ENCODE assay signal across 8 mouse cellular contexts in the genomic region with DNA sequence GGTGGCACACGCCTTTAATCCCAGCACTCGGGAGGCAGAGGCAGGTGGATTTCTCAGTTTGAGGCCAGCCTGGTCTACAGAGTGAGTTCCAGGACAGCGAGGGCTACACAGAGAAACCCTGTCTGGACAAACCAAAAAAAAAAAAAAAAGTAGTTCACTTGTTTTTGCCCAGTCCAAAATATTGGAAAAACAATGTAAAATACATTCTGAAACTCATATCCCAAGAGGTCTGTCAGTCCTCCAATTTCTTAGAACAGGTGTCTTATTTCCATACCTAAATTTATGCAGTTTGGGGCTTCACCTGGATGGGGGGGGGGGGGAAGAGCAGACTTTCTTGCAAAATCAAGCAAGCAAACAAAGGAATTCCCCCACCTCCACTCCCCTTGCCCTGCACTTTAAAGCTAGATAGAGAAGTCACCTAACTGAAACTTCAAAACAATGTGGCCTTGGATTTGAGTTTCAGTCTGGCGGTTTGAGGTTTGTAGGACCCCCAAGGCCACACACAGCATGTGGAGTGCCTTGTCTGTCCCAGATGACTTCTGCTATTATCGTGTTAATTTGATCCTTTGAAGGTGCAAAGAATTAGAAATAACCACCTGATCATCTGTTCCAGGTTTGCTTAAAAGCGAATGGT. TPM values are rescaled to one million over a fixed set of nuclear protein-coding genes. Genes with fewer than 3 reads are reported as not detected.
DNase-seq lines count a peak whose midpoint lies in the region; ATAC-seq and TF ChIP-seq lines count a peak whose summit lies in the region.

No protein-coding gene starts in this region.

- H3K36me3 ChIP-seq in erythroblast, embryonic 14.5 days (ENCODE audit: control insufficient read depth), result no peaks in the 10 kb centered on the region
- H3K36me3 ChIP-seq in CH12.LX (replicated peaks in 1 of 2; ENCODE audit: control insufficient read depth in 1 of 2, insufficient read depth in 1 of 2, low read length in 1 of 2), result no peaks in the 10 kb centered on the region
- H3K36me3 ChIP-seq in forebrain, postnatal 0 days (ENCODE audit: insufficient read depth), result no peaks in the 10 kb centered on the region

- peaks cover 20% of the 10 kb centered on the region for H3K4me1 ChIP-seq in erythroblast, embryonic 14.5 days (ENCODE audit: control insufficient read depth)
- H3K4me1 ChIP-seq in CH12.LX (ENCODE audit: control insufficient read depth in 1 of 2, insufficient read depth in 2 of 2), result peaks cover 6 to 46% of the 10 kb centered on the region in 2 experiments; a peak in 3 of 4 replicates
- no peaks in the 10 kb centered on the region for H3K4me1 ChIP-seq in forebrain, postnatal 0 days (ENCODE audit: insufficient read depth)

- peak overlapping the region; percentile 25 for H3K27ac ChIP-seq in CH12.LX (ENCODE audit: insufficient read depth, low read depth)
- H3K27ac ChIP-seq in forebrain, postnatal 0 days (ENCODE audit: low read depth, low read length), result no peak overlapping the region

- DNase-seq in CH12.LX (ENCODE audit: extremely low read depth), result peak; percentile 83
- no peak for DNase-seq in forebrain, postnatal 0 days
- DNase-seq in cerebellum, postnatal 10 days, result no peak
- DNase-seq in urinary bladder, adult 18-20 months (ENCODE audit: low spot score in 2 of 2), result no peak
- DNase-seq in layer of hippocampus, adult 18-20 months (ENCODE audit: low spot score in 2 of 2), result no peak

- TF ChIP-seq POLR2A in CH12.LX (IDR thresholded peaks at IDR 0.05; ENCODE audit: low read depth, low read length), result no peak

- 55% methylated on average over 6 of the region's 6 CpGs for WGBS in forebrain, postnatal 0 days

- peak overlapping the region; percentile 44 for H3K4me3 ChIP-seq in erythroblast, embryonic 14.5 days (replicated peaks)
- H3K4me3 ChIP-seq in CH12.LX (replicated peaks in 1 of 3; ENCODE audit: low read depth in 2 of 3, low read length in 2 of 3, poor library complexity in 1 of 3), result peak overlapping the region in 2 of 3 experiments; percentile 14
- H3K4me3 ChIP-seq in forebrain, postnatal 0 days (ENCODE audit: low read depth, low read length), result no peak overlapping the region

- TF ChIP-seq RAD21 in CH12.LX (IDR thresholded peaks at IDR 0.05; ENCODE audit: low read depth, low read length), result no peak

- H3K79me2 ChIP-seq in CH12.LX (replicated peaks; ENCODE audit: control insufficient read depth, extremely low read depth, insufficient read depth, poor library complexity, severe bottlenecking), result no peaks in the 10 kb centered on the region

- no peak overlapping the region for H3K9ac ChIP-seq in CH12.LX (ENCODE audit: insufficient read depth, low read depth)
- no peak overlapping the region for H3K9ac ChIP-seq in forebrain, postnatal 0 days

- dilution Hi-C loops in CH12.LX (cut with MboI; ENCODE audit: extremely low pct_ligation_motif_present, extremely low pct_unique_long_range_greater_than_20kb, low sequenced_read_pairs), result no loop called here

- H3K9me3 ChIP-seq in erythroblast, embryonic 14.5 days (ENCODE audit: control insufficient read depth, low read length), result no peaks in the 10 kb centered on the region
- no peaks in the 10 kb centered on the region for H3K9me3 ChIP-seq in CH12.LX (replicated peaks; ENCODE audit: low read length)
- no peaks in the 10 kb centered on the region for H3K9me3 ChIP-seq in forebrain, postnatal 0 days (ENCODE audit: low read length)

- in situ Hi-C loops in CH12.LX (cut with MboI; ENCODE audit: low pct_ligation_motif_present, low pct_unique_long_range_greater_than_20kb, low sequenced_read_pairs), result no loop called here

- H3K27me3 ChIP-seq in erythroblast, embryonic 14.5 days (ENCODE audit: control insufficient read depth), result no peaks in the 10 kb centered on the region
- H3K27me3 ChIP-seq in CH12.LX (replicated peaks), result peaks cover 2% of the 10 kb centered on the region
- no peaks in the 10 kb centered on the region; the same call in 1 of the 2 replicates for H3K27me3 ChIP-seq in forebrain, postnatal 0 days (ENCODE audit: insufficient read depth, low read length)

- TF ChIP-seq EP300 in CH12.LX (IDR thresholded peaks at IDR 0.05; ENCODE audit: low read length), result peak; percentile 78

- H3K4me2 ChIP-seq in CH12.LX (ENCODE audit: insufficient read depth, low read depth, poor library complexity, severe bottlenecking), result peak overlapping the region; percentile 80
- H3K4me2 ChIP-seq in forebrain, postnatal 0 days (ENCODE audit: low read depth), result 0 out of 2 replicates have a peak overlapping the region, but pooled peaks have one; percentile 14

- ATAC-seq in erythroblast, adult 5-6 weeks (replicated peaks; ENCODE audit: low FRiP score, poor library complexity, severe bottlenecking), result no peak; the same call in 1 of the 2 replicates
- no peak for ATAC-seq in forebrain, postnatal 0 days
- ATAC-seq in megakaryocyte, adult 5-6 weeks (ENCODE audit: poor library complexity, severe bottlenecking), result peak; percentile 8

- TF ChIP-seq CTCF in CH12.LX (conservative IDR thresholded peaks at IDR 0.05 in 1 of 2, IDR thresholded peaks at IDR 0.05 in 1 of 2; ENCODE audit: low read depth in 2 of 2, low read length in 2 of 2), result no peak
- TF ChIP-seq CTCF in forebrain, postnatal 0 days (IDR thresholded peaks at IDR 0.05; ENCODE audit: low read depth), result no peak

TF ChIP-seq in CH12.LX, 34 proteins besides CTCF, POLR2A, EP300 and RAD21 (continues in another document):
- TF ChIP-seq TBP (conservative IDR thresholded peaks at IDR 0.05; ENCODE audit: low read depth, low read length) (no peak), KAT2A (IDR thresholded peaks at IDR 0.05; ENCODE audit: insufficient replicate concordance, low read length) (0 out of 2 replicates have a peak, but pooled peaks have one; percentile 31), IRF4 (IDR thresholded peaks at IDR 0.05; ENCODE audit: low read depth, low read length) (peak; percentile 75), USF2 (conservative IDR thresholded peaks at IDR 0.05; ENCODE audit: low read depth, low read length) (no peak), MAX (IDR thresholded peaks at IDR 0.05; ENCODE audit: low read length) (no peak), MXI1 (IDR thresholded peaks at IDR 0.05; ENCODE audit: low read depth, low read length) (peak; percentile 58; the same call in 1 of the 2 replicates), E2F4 (IDR thresholded peaks at IDR 0.05; ENCODE audit: insufficient replicate concordance, low read depth, low read length) (no peak), ZC3H11A (IDR thresholded peaks at IDR 0.05; ENCODE audit: low read depth, low read length) (no peak), NRF1 (IDR thresholded peaks at IDR 0.05; ENCODE audit: low read depth, low read length) (no peak), MEF2A (IDR thresholded peaks at IDR 0.05; ENCODE audit: borderline replicate concordance, low read depth, low read length) (peak; percentile 79), ZKSCAN1 (IDR thresholded peaks at IDR 0.05; ENCODE audit: borderline replicate concordance, low read depth, low read length) (no peak), POLR2AphosphoS2 (IDR thresholded peaks at IDR 0.05; ENCODE audit: low read depth, low read length) (no peak), ELF1 (IDR thresholded peaks at IDR 0.05; ENCODE audit: low read depth, low read length) (no peak; the same call in 1 of the 2 replicates), SIN3A (IDR thresholded peaks at IDR 0.05; ENCODE audit: low read length) (peak; percentile 72; the same call in 1 of the 2 replicates), MAZ (IDR thresholded peaks at IDR 0.05; ENCODE audit: low read depth, low read length) (peak; percentile 96), TCF12 (IDR thresholded peaks at IDR 0.05; ENCODE audit: low read depth, low read length) (peak; percentile 69; the same call in 1 of the 2 replicates), JUND (conservative IDR thresholded peaks at IDR 0.05; ENCODE audit: low read depth, low read length) (no peak), CHD1 (IDR thresholded peaks at IDR 0.05; ENCODE audit: low read depth, low read length) (no peak; the same call in 1 of the 2 replicates), ZMIZ1 (IDR thresholded peaks at IDR 0.05; ENCODE audit: low read depth, low read length) (no peak), BHLHE40 (IDR thresholded peaks at IDR 0.05; ENCODE audit: low read depth, low read length) (peak; percentile 69), MYC (IDR thresholded peaks at IDR 0.05; ENCODE audit: low read depth, low read length) (peak; percentile 51; the same call in 1 of the 2 replicates), HCFC1 (IDR thresholded peaks at IDR 0.05; ENCODE audit: low read depth, low read length) (no peak), USF1 (IDR thresholded peaks at IDR 0.05; ENCODE audit: low read depth, low read length) (no peak), SMC3 (IDR thresholded peaks at IDR 0.05; ENCODE audit: low read depth, low read length) (no peak), NELFE (IDR thresholded peaks at IDR 0.05; ENCODE audit: low read depth, low read length) (no peak), ETS1 (conservative IDR thresholded peaks at IDR 0.05; ENCODE audit: low read depth, low read length) (peak; percentile 84), ZNF384 (IDR thresholded peaks at IDR 0.05; ENCODE audit: low read depth, low read length) (peak; percentile 85; the same call in 1 of the 2 replicates), JUN (IDR thresholded peaks at IDR 0.05; ENCODE audit: insufficient read depth, low read depth, low read length) (no peak; the same call in 1 of the 2 replicates), PAX5 (IDR thresholded peaks at IDR 0.05; ENCODE audit: low read length) (no peak), MAFK (IDR thresholded peaks at IDR 0.05; ENCODE audit: insufficient replicate concordance, low read length) (0 out of 2 replicates have a peak, but pooled peaks have one; percentile 19), GABPA (IDR thresholded peaks at IDR 0.05; ENCODE audit: insufficient replicate concordance, low read depth, low read length) (no peak), CHD2 (IDR thresholded peaks at IDR 0.05; ENCODE audit: low read length) (peak; percentile 77), RCOR1 (conservative IDR thresholded peaks at IDR 0.05; ENCODE audit: low read depth, low read length) (peak; percentile 85; the same call in 1 of the 2 replicates)

RNA-seq across cellular contexts. Expression of a gene that starts 25.7 kb away (rescaled TPM):
- 2.6 and 2.9 TPM in 2 replicates for polyA plus RNA-seq in erythroblast, embryonic 14.5 days (2012)
- 15.4 and 31.6 TPM in 2 replicates for total RNA-seq in erythroblast, adult 5-6 weeks (2015; ENCODE audit: low replicate concordance)
- 12.9 and 25.9 TPM in 2 replicates for total RNA-seq in erythroblast, adult 5-6 weeks (2017; ENCODE audit: low replicate concordance)
- total RNA-seq in CH12.LX (2012; rRNA removed), result 5.9 and 7.6 TPM in 2 replicates
- 18.8 and 22.3 TPM in 2 replicates for total RNA-seq in CH12.LX (2014; rRNA removed)
- polyA plus RNA-seq in CH12.LX (2012; ENCODE audit: insufficient read length, low read depth), result 32.8 and 44.6 TPM in 2 replicates
- 41.3 and 47.6 TPM in 2 replicates for total RNA-seq in forebrain, postnatal 0 days (2014; rRNA removed)
- polyA plus RNA-seq in forebrain, postnatal 0 days (2015; fragmentation: Nextera tagmentation; extraction: Ambion mirVana), result 82.8 and 92.1 TPM in 2 replicates
- total RNA-seq in megakaryocyte, adult 5-6 weeks (2015), result 50.0 and 61.1 TPM in 2 replicates
- 22.3 and 24.2 TPM in 2 replicates for total RNA-seq in megakaryocyte, adult 5-6 weeks (2017)
- total RNA-seq in layer of hippocampus, adult 18-20 months (2021), result 10 to 100 TPM; 72.4 to 81.0 TPM
